Mouse (Mus musculus) liver, embryonic 13.5 days (tissue): ENCODE results near the gene Krtap4-13. TPM values are rescaled to one million over a fixed set of nuclear protein-coding genes. Genes with fewer than 3 reads are reported as not detected.
"Not testable (repeated sequence)": the region's sequence is repeated elsewhere in the genome, so short reads cannot be mapped to it uniquely, and the experiment has no call there.

Source experiments
- ATAC-seq: fragments of 200-750 bp; cut with Nextera tagmentation; 2 replicates; pipeline ENCODE4 v1.8.0; 2017; ENCODE audit warnings: low read depth, mild to moderate bottlenecking, moderate number of reproducible peaks, moderate library complexity
- DNase-seq: peaks from one replicate; pipeline ENCODE4 v3.0.0; 2022
- H3K27ac ChIP-seq: fragments of 300-500 bp; sonication (generic); 2 replicates; pipeline ENCODE4 v1.5.1; 2015; ENCODE audit warnings: moderate library complexity, mild to moderate bottlenecking, inconsistent platforms
- H3K27me3 ChIP-seq: fragments of 300-500 bp; sonication (generic); 2 replicates; pipeline ENCODE4 v1.6.1; 2015; ENCODE audit warnings: mild to moderate bottlenecking, inconsistent platforms
- H3K36me3 ChIP-seq: fragments of 300-500 bp; sonication (generic); 2 replicates; pipeline ENCODE4 v1.6.1; 2015; ENCODE audit warnings: mild to moderate bottlenecking, inconsistent platforms
- H3K4me1 ChIP-seq: fragments of 300-500 bp; sonication (generic); replicated peaks from 2 replicates; pipeline ENCODE4 v1.6.1; 2015; ENCODE audit warnings: inconsistent platforms
- H3K4me2 ChIP-seq: fragments of 300-500 bp; sonication (generic); 2 replicates; pipeline ENCODE4 v1.6.1; 2015; ENCODE audit warnings: inconsistent platforms, mild to moderate bottlenecking, moderate library complexity
- H3K4me3 ChIP-seq: fragments of 300-500 bp; sonication (generic); replicated peaks from 2 replicates; pipeline ENCODE4 v1.5.1; 2015; ENCODE audit warnings: mild to moderate bottlenecking, inconsistent platforms
- H3K9ac ChIP-seq: fragments of 300-500 bp; sonication (generic); 2 replicates; pipeline ENCODE4 v1.6.1; 2015; ENCODE audit warnings: mild to moderate bottlenecking, inconsistent platforms
- H3K9me3 ChIP-seq: fragments of 300-500 bp; sonication (generic); replicated peaks from 2 replicates; pipeline ENCODE4 v1.6.1; 2016; ENCODE audit warnings: inconsistent platforms
- WGBS: fragments of 180-500 bp; shearing (Covaris S2); methylation state at CpG from one replicate; pipeline ENCODE4 v1.1.7; 2015; ENCODE audit not compliant: insufficient replicate concordance; 5-methylcytosine and 5-hydroxymethylcytosine counted together
- polyA plus RNA-seq: library from polyadenylated mRNA; unstranded; fragments of >200 nt; fragmentation: Nextera tagmentation; extraction: Ambion mirVana; gene quantifications from 2 replicates; pipeline ENCODE4 v1.2.1, GENCODE M21; 2015

The Krtap4-13 gene
- not detected in 2 replicates for polyA plus RNA-seq

GRCm38 (mm10) chr11:99809792-99810191 is at the start of gene Krtap4-13:
TSS of gene Krtap4-13 (minus strand) at chr11:99809892.
- ATAC-seq, H3K9ac ChIP-seq, H3K4me2 ChIP-seq, H3K36me3 ChIP-seq, H3K27me3 ChIP-seq, H3K27ac ChIP-seq, H3K4me1 ChIP-seq, DNase-seq, H3K4me3 ChIP-seq, H3K9me3 ChIP-seq: not testable (repeated sequence)

- ATAC-seq: no peak
- no peak overlapping the region for H3K4me2 ChIP-seq
- no peaks in the 10 kb centered on the region for H3K27me3 ChIP-seq
- no peaks in the 10 kb centered on the region for H3K4me1 ChIP-seq
- no peaks in the 10 kb centered on the region for H3K9me3 ChIP-seq
- no peak for DNase-seq
- no peak overlapping the region for H3K9ac ChIP-seq
- no peaks in the 10 kb centered on the region for H3K36me3 ChIP-seq
- 48% methylated on average over 2 of the region's 2 CpGs for WGBS
- H3K27ac ChIP-seq: no peak overlapping the region
- no peak overlapping the region for H3K4me3 ChIP-seq
These were observed 49.1 kb upstream of the Krtap4-13 start for GRCm38 (mm10) chr11:99858761-99859160.

- ATAC-seq: no peak
- Histone ChIP-seq H3K27ac (no peak within 1 kb of the TSS), H3K9ac (no peak within 1 kb of the TSS), H3K4me3 (no peak within 1 kb of the TSS), H3K36me3 (no peaks in the 10 kb centered on the region), H3K27me3 (no peaks in the 10 kb centered on the region), H3K9me3 (no peaks in the 10 kb centered on the region), H3K4me1 (no peaks in the 10 kb centered on the region), H3K4me2 (no peak within 1 kb of the TSS)
- DNase-seq: no peak
- 55% methylated on average over 2 of the region's 2 CpGs for WGBS
These were observed 47.9 kb upstream of the Krtap4-13 start, which contains the start of gene Gm11568 for GRCm38 (mm10) chr11:99857617-99858016. TSS of gene Gm11568 (plus strand) at chr11:99857917.

- no peaks in the 10 kb centered on the region for H3K9me3 ChIP-seq
- no peak overlapping the region for H3K4me2 ChIP-seq
- no peaks in the 10 kb centered on the region for H3K36me3 ChIP-seq
- no peak overlapping the region for H3K4me3 ChIP-seq
- H3K9ac ChIP-seq: no peak overlapping the region
- no peaks in the 10 kb centered on the region for H3K27me3 ChIP-seq
- DNase-seq (no peak), ATAC-seq (no peak)
- 51% methylated on average over 3 of the region's 3 CpGs for WGBS
- no peaks in the 10 kb centered on the region for H3K4me1 ChIP-seq
- H3K27ac ChIP-seq: no peak overlapping the region
These were observed 44.4 kb upstream of the Krtap4-13 start for GRCm38 (mm10) chr11:99854121-99854520.

GRCm38 (mm10) chr11:99851508-99851907 is 41.8 kb upstream of the Krtap4-13 start, which contains the start of gene Krtap4-16:
TSS of gene Krtap4-16 (minus strand) at chr11:99851608.
- Histone ChIP-seq H3K9me3 (no peaks in the 10 kb centered on the region), H3K27ac (no peak within 1 kb of the TSS), H3K9ac (no peak within 1 kb of the TSS), H3K36me3 (no peaks in the 10 kb centered on the region), H3K27me3 (no peaks in the 10 kb centered on the region), H3K4me1 (no peaks in the 10 kb centered on the region), H3K4me2 (no peak within 1 kb of the TSS), H3K4me3 (no peak within 1 kb of the TSS)
- no peak for DNase-seq
- no peak for ATAC-seq

GRCm38 (mm10) chr11:99846746-99847145 is 37.1 kb upstream of the Krtap4-13 start:
- Histone ChIP-seq H3K9ac (no peak overlapping the region), H3K27me3 (no peaks in the 10 kb centered on the region), H3K4me2 (no peak overlapping the region), H3K4me3 (no peak overlapping the region), H3K36me3 (no peaks in the 10 kb centered on the region), H3K4me1 (no peaks in the 10 kb centered on the region), H3K9me3 (no peaks in the 10 kb centered on the region), H3K27ac (no peak overlapping the region)
- no peak for ATAC-seq
- no peak for DNase-seq
- WGBS: 57% methylated on average over 2 of the region's 2 CpGs

GRCm38 (mm10) chr11:99842185-99842584 is 32.5 kb upstream of the Krtap4-13 start:
- Histone ChIP-seq H3K9me3 (0 out of 2 replicates have a peak, but pooled peaks cover 3% of the 10 kb centered on the region), H3K9ac (no peak overlapping the region), H3K27me3 (no peaks in the 10 kb centered on the region), H3K4me2 (no peak overlapping the region), H3K4me1 (no peaks in the 10 kb centered on the region), H3K36me3 (no peaks in the 10 kb centered on the region), H3K4me3 (no peak overlapping the region), H3K27ac (no peak overlapping the region)
- ATAC-seq: no peak
- WGBS: 54% methylated on average over 1 of the region's 1 CpGs
- no peak for DNase-seq

GRCm38 (mm10) chr11:99837966-99838365 is 28.3 kb upstream of the Krtap4-13 start, which contains the start of gene 2300003K06Rik:
TSS of gene 2300003K06Rik (minus strand) at chr11:99838066.
- ATAC-seq: no peak
- 67% methylated on average over 1 of the region's 1 CpGs for WGBS
- H3K9me3 ChIP-seq: 0 out of 2 replicates have a peak, but pooled peaks cover 3% of the 10 kb centered on the region
- no peak within 1 kb of the TSS for H3K4me2 ChIP-seq
- DNase-seq: no peak
- H3K27ac ChIP-seq: no peak within 1 kb of the TSS
- H3K36me3 ChIP-seq: no peaks in the 10 kb centered on the region
- no peak within 1 kb of the TSS for H3K9ac ChIP-seq
- H3K27me3 ChIP-seq: no peaks in the 10 kb centered on the region
- H3K4me3 ChIP-seq: no peak within 1 kb of the TSS
- no peaks in the 10 kb centered on the region for H3K4me1 ChIP-seq

- WGBS: 59% methylated on average over 2 of the region's 2 CpGs
- not testable (repeated sequence) for ATAC-seq, H3K4me3 ChIP-seq, H3K4me1 ChIP-seq, H3K9me3 ChIP-seq, H3K4me2 ChIP-seq, H3K27ac ChIP-seq, H3K27me3 ChIP-seq, DNase-seq, H3K36me3 ChIP-seq, H3K9ac ChIP-seq
These were observed 5.9 kb upstream of the Krtap4-13 start, which contains the start of gene Gm11564 for GRCm38 (mm10) chr11:99815566-99815965. TSS of gene Gm11564 (minus strand) at chr11:99815666.

- WGBS: no CpG with 5 or more reads among the region's 1 CpGs
- H3K4me3 ChIP-seq, H3K9me3 ChIP-seq, H3K36me3 ChIP-seq, H3K9ac ChIP-seq, H3K27ac ChIP-seq, ATAC-seq, H3K4me2 ChIP-seq, H3K4me1 ChIP-seq, DNase-seq, H3K27me3 ChIP-seq: not testable (repeated sequence)
These were observed 5.3 kb downstream of the Krtap4-13 start, which contains the start of gene Gm11554 for GRCm38 (mm10) chr11:99804346-99804745. TSS of gene Gm11554 (minus strand) at chr11:99804446.

- not testable (repeated sequence) for H3K9ac ChIP-seq, H3K4me1 ChIP-seq, H3K9me3 ChIP-seq, H3K27ac ChIP-seq, H3K4me3 ChIP-seq, ATAC-seq, H3K36me3 ChIP-seq, H3K27me3 ChIP-seq, H3K4me2 ChIP-seq, DNase-seq
- WGBS: no CpG with 5 or more reads among the region's 1 CpGs
These were observed 10.9 kb downstream of the Krtap4-13 start, which contains the start of gene Gm11569 for GRCm38 (mm10) chr11:99798832-99799231. TSS of gene Gm11569 (minus strand) at chr11:99798932.

- no peak within 1 kb of the TSS for H3K9ac ChIP-seq
- H3K4me3 ChIP-seq: no peak within 1 kb of the TSS
- no peaks in the 10 kb centered on the region for H3K36me3 ChIP-seq
- no peak within 1 kb of the TSS for H3K27ac ChIP-seq
- ATAC-seq (no peak), DNase-seq (no peak)
- H3K4me2 ChIP-seq: no peak within 1 kb of the TSS
- H3K9me3 ChIP-seq: no peaks in the 10 kb centered on the region
- H3K4me1 ChIP-seq: no peaks in the 10 kb centered on the region
- H3K27me3 ChIP-seq: no peaks in the 10 kb centered on the region
- 63% methylated on average over 2 of the region's 2 CpGs for WGBS
These were observed 16.3 kb downstream of the Krtap4-13 start, which contains the start of gene Gm11596 for GRCm38 (mm10) chr11:99793367-99793766. TSS of gene Gm11596 (minus strand) at chr11:99793467.
